Mouse (Mus musculus) left cerebral cortex, postnatal 14 days (tissue): ENCODE results near the gene Fh1. TPM values are rescaled to one million over a fixed set of nuclear protein-coding genes. Genes with fewer than 3 reads are reported as not detected.

Experiments used
- DNase-seq, 2 experiments: peaks; one replicate each; pipeline ENCODE4 v3.0.0; 2021 to 2022; ENCODE audit warnings: low spot score in 2 of 2, mixed read lengths in 1 of 2
- intact Hi-C: fragments of 180-260 bp; cut with DNase I; formaldehyde crosslinking; loops from one replicate; pipeline ENCODE4 v1.15.1; 2025
- total RNA-seq, 2 experiments: library from RNA; stranded (reverse); gene quantifications; 2 replicates each; pipeline ENCODE4 v1.2.3; 2021

Fh1 gene
- total RNA-seq, 2 experiments from 2014 or later = 76.5 to 90.3 TPM

DNA sequence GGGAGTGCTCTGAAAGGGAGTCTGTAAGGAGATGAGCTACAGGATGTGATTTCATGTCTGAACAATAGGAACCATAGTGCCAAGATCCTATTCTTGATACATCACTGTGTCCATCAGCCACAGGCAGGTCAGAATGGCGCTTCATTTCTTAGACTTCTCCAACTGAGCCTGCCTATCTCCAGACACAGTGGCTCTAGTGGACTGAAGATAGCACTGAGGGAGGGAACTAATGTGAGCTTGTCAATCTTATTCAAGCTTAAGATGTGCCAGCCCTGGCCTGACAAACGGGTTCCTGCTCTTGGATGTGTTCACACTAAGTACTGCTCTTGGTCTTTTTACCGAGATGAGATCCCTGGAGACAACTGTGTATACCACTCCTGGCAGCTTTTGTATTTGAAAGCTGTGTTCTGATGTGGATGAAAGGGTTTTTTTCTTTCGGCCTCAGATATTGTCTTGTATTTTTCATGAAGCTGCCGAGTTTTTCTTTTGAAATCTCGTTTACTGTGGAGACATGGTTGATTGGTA, 59.8 kb downstream of the Fh1 start:
- intact Hi-C loops = no loop called here
- DNase-seq = no peak

- intact Hi-C loops = no loop called here
- no peak for DNase-seq
These were observed 61.1 kb downstream of the Fh1 start for GRCm38 (mm10) chr1:175564321-175564720.

- intact Hi-C loops = no loop called here
- no peak for DNase-seq
These were observed 63.1 kb downstream of the Fh1 start for GRCm38 (mm10) chr1:175562379-175562778.

- DNase-seq = no peak
- intact Hi-C loops = no loop called here
These were observed 63.6 kb downstream of the Fh1 start for GRCm38 (mm10) chr1:175561806-175562205.

- DNase-seq = no peak
- intact Hi-C loops = no loop called here
These were observed 70.8 kb downstream of the Fh1 start for GRCm38 (mm10) chr1:175554641-175555040.

GRCm38 (mm10) chr1:175552474-175552873, 73.0 kb downstream of the Fh1 start:
- intact Hi-C loops = no loop called here
- no peak for DNase-seq

DNA sequence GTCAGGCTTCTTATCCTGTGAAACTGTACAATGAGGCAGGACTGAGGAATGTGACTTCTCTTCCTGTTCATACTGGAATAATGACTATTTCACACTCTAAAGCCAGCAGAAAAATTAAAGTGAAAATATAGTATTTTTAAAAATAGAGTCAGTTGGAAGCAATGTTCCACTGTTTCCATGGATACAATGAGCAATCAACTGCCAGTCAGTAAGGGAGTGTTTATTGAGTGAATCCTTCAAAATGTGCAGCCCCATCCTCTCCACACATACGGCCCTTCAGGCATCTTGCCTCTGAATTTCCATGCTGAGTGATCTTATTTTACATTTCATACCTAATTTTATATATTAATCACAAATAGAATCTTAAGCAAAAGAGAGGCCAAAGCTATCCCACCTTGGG, 74.8 kb downstream of the Fh1 start:
- intact Hi-C loops = no loop called here
- DNase-seq = peak; percentile 8 to 25

Other genes with a start within 250 kb of the Fh1 start
- gene Rgs7, start 133.1 kb downstream of the Fh1 start, total RNA-seq = 100 to 1,000 TPM; 108 to 116 TPM
- gene Kmo, start 5.3 kb downstream of the Fh1 start, total RNA-seq = not detected
- gene Opn3, start 67.1 kb upstream of the Fh1 start, total RNA-seq = 10 to 100 TPM; 12.7 to 14.5 TPM
- 10 to 100 TPM; 14.0 to 14.4 TPM for gene Chml, start 67.3 kb upstream of the Fh1 start, total RNA-seq
- under 1 TPM; 0.13 to 0.15 TPM for gene Wdr64, start 73.0 kb upstream of the Fh1 start, total RNA-seq